Mouse (Mus musculus) heart, embryonic 16.5 days (tissue): ENCODE results near the gene Ccdc57. TPM values are rescaled to one million over a fixed set of nuclear protein-coding genes. Genes with fewer than 3 reads are reported as not detected.

Source experiments
- ATAC-seq: fragments of 200-750 bp; cut with Nextera tagmentation; replicated peaks from 2 replicates; pipeline ENCODE4 v1.8.0; 2017; ENCODE audit warnings: moderate number of reproducible peaks; ENCODE audit not compliant: insufficient read depth, low FRiP score; ENCODE audit errors: extremely low read depth
- H3K27ac ChIP-seq: fragments of 300-500 bp; sonication (generic); 2 replicates; pipeline ENCODE4 v1.5.1; 2014; ENCODE audit warnings: mild to moderate bottlenecking, low read length, control low read depth, moderate library complexity
- H3K27me3 ChIP-seq: fragments of 300-500 bp; sonication (generic); 2 replicates; pipeline ENCODE4 v1.6.1; 2014; ENCODE audit warnings: low read length, mixed read lengths; ENCODE audit not compliant: control insufficient read depth, insufficient read depth
- H3K36me3 ChIP-seq: fragments of 300-500 bp; sonication (generic); 2 replicates; pipeline ENCODE4 v1.6.1; 2014; ENCODE audit not compliant: control insufficient read depth, insufficient read depth
- H3K4me1 ChIP-seq: fragments of 300-500 bp; sonication (generic); 2 replicates; pipeline ENCODE4 v1.6.1; 2014; ENCODE audit warnings: low read length, mixed read lengths; ENCODE audit not compliant: control insufficient read depth, insufficient read depth
- H3K4me2 ChIP-seq: fragments of 300-500 bp; sonication (generic); 2 replicates; pipeline ENCODE4 v1.6.1; 2014; ENCODE audit warnings: low read depth, mild to moderate bottlenecking, control low read depth, low read length
- H3K4me3 ChIP-seq: fragments of 300-500 bp; sonication (generic); 2 replicates; pipeline ENCODE4 v1.5.1; 2014; ENCODE audit warnings: mild to moderate bottlenecking, control low read depth, low read length
- H3K9ac ChIP-seq: fragments of 300-500 bp; sonication (generic); 2 replicates; pipeline ENCODE4 v1.6.1; 2014; ENCODE audit warnings: low read length, control low read depth
- H3K9me3 ChIP-seq: fragments of 300-500 bp; sonication (generic); replicated peaks from 2 replicates; pipeline ENCODE4 v1.6.1; 2016; ENCODE audit warnings: low read length; ENCODE audit not compliant: control insufficient read depth
- WGBS: fragments of 180-500 bp; shearing (Covaris S2); extraction: QIAGEN DNeasy Blood & Tissue Kit; methylation state at CpG from one replicate; pipeline ENCODE4 v1.1.7; 2014; 5-methylcytosine and 5-hydroxymethylcytosine counted together
- polyA plus RNA-seq: library from polyadenylated mRNA; unstranded; fragments of >200 nt; fragmentation: Nextera tagmentation; extraction: Ambion mirVana; gene quantifications from 2 replicates; pipeline ENCODE4 v1.2.1, GENCODE M21; 2015

Ccdc57 gene
- polyA plus RNA-seq, 1 experiment from 2014 or later: 4.5 TPM

DNA sequence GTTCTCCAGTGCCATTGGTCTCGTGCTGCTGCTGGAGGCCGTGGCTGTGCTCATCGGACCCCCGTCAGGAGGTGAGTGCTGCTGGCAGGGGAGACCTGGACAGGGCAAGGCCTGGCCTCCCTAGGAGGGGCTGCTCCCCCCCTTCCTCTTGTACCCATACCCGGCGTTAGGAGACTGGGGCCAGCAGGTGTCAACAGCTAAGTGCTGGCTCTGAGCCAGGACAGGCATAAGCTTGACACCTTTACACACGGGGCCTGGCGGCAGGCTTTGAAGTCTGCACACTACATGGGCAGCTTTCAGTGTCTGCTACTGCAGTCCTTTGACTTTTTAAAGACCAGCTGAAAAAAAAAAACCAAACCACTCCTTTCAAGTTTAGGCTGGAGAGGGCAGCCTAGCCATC, 24.4 kb upstream of the Ccdc57 start:
- no peak overlapping the region; the same call in none of the 2 replicates for H3K27ac ChIP-seq
- H3K9me3 ChIP-seq: no peaks in the 10 kb centered on the region
- no peak overlapping the region for H3K9ac ChIP-seq
- no peak for ATAC-seq
- peaks cover 48% of the 10 kb centered on the region for H3K4me1 ChIP-seq
- 28% methylated on average over 8 of the region's 8 CpGs for WGBS
- H3K4me3 ChIP-seq: no peak overlapping the region
- H3K4me2 ChIP-seq: no peak overlapping the region
- no peaks in the 10 kb centered on the region for H3K27me3 ChIP-seq
- peaks cover 29% of the 10 kb centered on the region for H3K36me3 ChIP-seq

DNA sequence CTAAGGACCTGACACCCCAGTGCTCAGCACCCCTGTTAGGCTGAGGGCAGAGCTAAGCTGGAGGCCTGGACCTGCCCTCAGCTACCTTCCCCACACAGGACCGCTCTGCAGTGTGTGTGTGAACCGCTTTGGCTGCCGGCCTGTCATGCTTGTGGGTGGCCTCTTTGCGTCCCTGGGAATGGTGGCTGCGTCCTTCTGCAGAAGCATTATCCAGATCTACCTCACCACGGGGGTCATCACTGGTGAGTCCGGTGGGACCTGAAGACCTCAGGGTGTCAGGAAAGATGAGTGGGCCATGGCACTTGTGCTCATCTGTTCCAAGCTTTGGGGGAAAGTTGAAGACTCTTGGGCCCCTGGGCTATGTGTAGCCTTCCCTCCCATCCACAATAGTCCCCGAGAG, 23.0 kb upstream of the Ccdc57 start:
- H3K27me3 ChIP-seq: no peaks in the 10 kb centered on the region
- peaks cover 58% of the 10 kb centered on the region for H3K4me1 ChIP-seq
- H3K27ac ChIP-seq: no peak overlapping the region
- no peak for ATAC-seq
- no peak overlapping the region for H3K4me3 ChIP-seq
- H3K4me2 ChIP-seq: no peak overlapping the region
- H3K9me3 ChIP-seq: no peaks in the 10 kb centered on the region
- H3K9ac ChIP-seq: no peak overlapping the region
- 87% methylated on average over 8 of the region's 8 CpGs for WGBS
- peaks cover 22% of the 10 kb centered on the region for H3K36me3 ChIP-seq

DNA sequence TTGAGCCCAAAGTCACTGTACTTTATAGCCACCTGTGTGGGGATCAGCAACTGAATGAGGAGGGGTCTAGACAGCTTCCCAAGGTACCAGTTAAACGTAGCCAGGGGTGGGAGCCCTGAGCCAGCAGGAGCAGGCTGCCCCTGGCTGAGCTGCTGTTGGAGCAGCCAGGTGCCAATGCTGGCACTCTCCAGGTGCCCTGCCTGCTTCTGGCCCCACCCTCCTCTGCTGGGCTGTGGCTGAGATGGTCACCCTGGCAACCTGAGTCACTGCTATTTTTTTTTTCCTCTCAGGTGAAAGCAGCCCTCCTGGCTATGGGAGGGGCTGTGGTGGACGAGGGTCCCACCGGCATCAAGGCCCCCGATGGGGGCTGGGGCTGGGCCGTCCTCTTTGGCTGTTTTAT, 22.3 kb upstream of the Ccdc57 start:
- Histone ChIP-seq H3K36me3 (peaks cover 22% of the 10 kb centered on the region), H3K9me3 (no peaks in the 10 kb centered on the region), H3K4me2 (no peak overlapping the region), H3K27me3 (no peaks in the 10 kb centered on the region), H3K4me3 (no peak overlapping the region), H3K4me1 (peaks cover 63% of the 10 kb centered on the region), H3K9ac (no peak overlapping the region), H3K27ac (no peak overlapping the region)
- ATAC-seq: no peak
- 67% methylated on average over 5 of the region's 5 CpGs for WGBS

DNA sequence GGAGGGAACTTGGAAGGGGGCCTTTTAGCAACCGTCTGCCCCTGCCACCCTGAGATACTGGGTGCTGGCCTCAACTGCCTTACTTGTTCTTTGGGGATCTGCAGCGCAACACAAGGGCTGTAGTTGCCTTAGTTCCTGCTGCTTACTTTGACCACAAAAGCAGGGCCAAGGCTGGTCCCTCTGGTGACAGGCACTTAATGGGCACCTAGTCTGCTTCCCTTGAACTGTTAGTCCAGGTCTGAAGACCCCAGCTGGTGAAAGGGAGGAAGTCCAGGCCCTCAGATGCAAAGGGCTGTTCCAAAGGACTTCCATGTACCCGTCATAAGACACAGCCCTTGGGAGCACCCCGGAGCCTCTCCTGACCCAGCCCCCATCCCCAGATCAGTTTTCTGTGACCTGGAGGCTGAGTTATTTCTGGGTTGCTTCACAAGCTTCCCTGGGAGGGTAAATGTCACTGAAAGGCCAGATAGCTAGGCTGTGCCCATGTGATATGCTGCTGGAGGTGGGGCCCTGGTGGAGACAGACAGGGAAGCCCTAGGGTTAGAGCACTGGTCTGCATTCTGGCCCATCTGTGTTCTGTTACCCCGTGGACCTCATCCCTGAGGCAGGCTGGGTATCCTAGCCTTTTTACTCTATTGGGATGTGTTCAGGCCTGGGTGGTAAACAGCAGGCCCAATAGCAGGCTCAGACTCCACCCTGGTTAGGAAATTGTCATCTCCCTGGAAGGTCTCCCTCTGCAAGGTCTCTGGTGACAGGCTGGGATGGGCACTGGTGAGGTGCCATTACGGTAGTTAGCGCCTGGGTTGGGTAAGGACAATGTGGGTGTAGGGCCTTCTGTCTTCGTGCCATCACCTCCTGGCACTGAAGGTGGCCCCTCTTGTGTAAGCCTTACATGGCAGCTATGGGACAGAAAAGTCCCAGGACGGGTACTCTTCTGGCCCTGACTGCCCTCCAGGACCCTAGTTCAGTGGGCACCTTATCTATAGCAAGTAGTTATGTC, 19.4 kb upstream of the Ccdc57 start:
- Histone ChIP-seq H3K9me3 (no peaks in the 10 kb centered on the region), H3K27ac (peak overlapping the region; percentile 86), H3K27me3 (no peaks in the 10 kb centered on the region), H3K36me3 (peaks cover 15% of the 10 kb centered on the region), H3K4me3 (peak overlapping the region; percentile 66), H3K4me2 (peak overlapping the region; percentile 70), H3K9ac (no peak overlapping the region; the same call in none of the 2 replicates), H3K4me1 (peaks cover 38% of the 10 kb centered on the region)
- WGBS: 58% methylated on average over 9 of the region's 9 CpGs
- ATAC-seq: no peak

DNA sequence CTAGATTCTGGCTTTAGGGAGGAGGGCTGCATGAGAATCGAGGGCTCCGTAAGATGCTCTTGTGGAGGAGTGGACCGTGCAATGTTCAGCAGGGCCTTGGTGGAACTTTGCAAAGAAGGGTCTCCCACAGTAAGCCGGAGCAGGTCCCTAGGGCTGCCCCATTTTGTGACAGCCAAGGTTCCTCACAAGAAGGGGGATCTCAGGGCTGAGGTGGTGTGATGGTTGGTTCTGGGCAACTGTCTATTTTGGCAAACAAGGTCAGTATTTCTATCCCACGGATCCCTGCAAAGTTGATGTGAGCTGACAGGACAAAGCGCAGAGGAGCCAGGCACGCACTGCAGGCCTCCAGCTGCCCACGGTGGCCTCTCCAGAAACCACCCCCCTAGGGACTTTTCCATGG, 18.6 kb upstream of the Ccdc57 start:
- WGBS: 24% methylated on average over 8 of the region's 8 CpGs
- Histone ChIP-seq H3K27me3 (no peaks in the 10 kb centered on the region), H3K4me3 (peak overlapping the region; percentile 66), H3K4me2 (peak overlapping the region; percentile 70), H3K27ac (peak overlapping the region; percentile 86), H3K9me3 (no peaks in the 10 kb centered on the region), H3K9ac (peak overlapping the region; percentile 74), H3K4me1 (peaks cover 32% of the 10 kb centered on the region), H3K36me3 (peaks cover 7% of the 10 kb centered on the region)
- no peak for ATAC-seq

DNA sequence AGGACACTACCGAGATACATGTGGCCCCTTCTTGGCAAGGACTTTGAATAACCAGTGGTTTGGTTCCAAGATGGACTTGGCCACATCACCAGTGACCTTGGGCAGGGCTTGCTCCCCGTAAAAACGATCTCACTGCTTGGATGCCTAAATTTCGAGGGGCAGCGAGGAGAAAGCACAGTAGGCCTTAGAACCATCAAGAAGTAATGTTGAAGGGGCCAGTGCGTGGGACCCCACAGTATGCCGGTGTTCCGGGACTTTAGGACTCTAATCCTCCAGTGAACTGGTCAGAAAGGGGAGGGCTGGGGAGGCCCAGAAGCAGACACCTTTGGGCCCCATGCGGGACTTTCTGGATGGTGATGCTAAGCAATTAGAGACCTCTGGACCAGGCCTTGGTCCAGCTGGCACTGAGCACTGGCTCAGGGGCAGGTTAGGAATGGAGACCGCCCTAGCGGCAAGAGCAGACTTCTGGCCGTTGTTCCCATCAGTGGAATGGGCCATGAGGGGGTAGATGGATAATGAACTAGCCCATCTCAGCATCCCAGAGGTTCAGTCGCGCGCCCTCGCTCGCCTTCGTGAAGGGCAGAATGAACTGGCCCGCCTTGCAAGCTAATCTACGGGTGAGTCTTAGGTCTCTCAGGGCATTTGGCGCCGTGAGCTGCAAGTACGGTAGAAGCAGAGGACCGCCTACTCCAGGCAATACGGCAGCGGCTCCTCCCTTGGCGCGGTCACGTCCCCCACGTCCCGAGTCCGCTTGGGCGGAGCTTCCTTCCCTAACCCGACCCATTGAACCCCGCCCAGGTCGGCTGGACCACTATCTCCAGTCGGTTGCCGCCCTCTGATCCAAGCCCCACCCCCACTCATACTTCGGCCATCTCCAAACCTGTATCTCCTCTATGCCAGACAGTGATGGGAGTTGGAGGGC, 17.9 kb upstream of the Ccdc57 start:
- Histone ChIP-seq H3K4me1 (peaks cover 32% of the 10 kb centered on the region), H3K27ac (peak overlapping the region; percentile 86), H3K4me2 (peak overlapping the region; percentile 70), H3K27me3 (no peaks in the 10 kb centered on the region), H3K4me3 (peak overlapping the region; percentile 66), H3K9ac (peak overlapping the region; percentile 81), H3K9me3 (no peaks in the 10 kb centered on the region), H3K36me3 (peaks cover under 1% of the 10 kb centered on the region)
- 3% methylated on average over 39 of the region's 39 CpGs for WGBS
- peak; percentile 84 for ATAC-seq

DNA sequence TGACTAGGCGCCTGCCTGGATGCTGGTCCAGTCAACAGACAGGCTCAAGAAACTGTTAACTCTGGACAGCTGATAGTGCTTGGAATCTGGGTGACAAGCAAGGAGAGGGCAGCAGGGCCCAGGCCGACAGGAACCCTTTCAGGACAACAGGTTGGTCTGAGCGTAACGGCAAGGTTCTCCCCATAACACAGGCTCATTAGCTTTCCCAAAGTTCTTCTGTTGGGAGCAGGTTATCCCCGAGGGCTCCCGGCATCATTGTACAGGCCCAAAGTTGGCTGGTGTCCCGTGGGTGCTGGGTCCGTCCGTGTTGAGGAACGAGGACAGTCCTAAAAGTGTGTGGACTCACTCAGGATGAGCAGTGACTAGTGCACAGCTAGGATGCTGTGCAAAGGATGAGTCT, 17.2 kb upstream of the Ccdc57 start:
- 16% methylated on average over 10 of the region's 10 CpGs for WGBS
- H3K27me3 ChIP-seq: no peaks in the 10 kb centered on the region
- H3K4me1 ChIP-seq: peaks cover 32% of the 10 kb centered on the region
- H3K9me3 ChIP-seq: no peaks in the 10 kb centered on the region
- H3K9ac ChIP-seq: peak overlapping the region; percentile 81
- ATAC-seq: no peak
- peak overlapping the region; percentile 70 for H3K4me2 ChIP-seq
- peak overlapping the region; percentile 66 for H3K4me3 ChIP-seq
- H3K27ac ChIP-seq: peak overlapping the region; percentile 86
- no peaks in the 10 kb centered on the region for H3K36me3 ChIP-seq

DNA sequence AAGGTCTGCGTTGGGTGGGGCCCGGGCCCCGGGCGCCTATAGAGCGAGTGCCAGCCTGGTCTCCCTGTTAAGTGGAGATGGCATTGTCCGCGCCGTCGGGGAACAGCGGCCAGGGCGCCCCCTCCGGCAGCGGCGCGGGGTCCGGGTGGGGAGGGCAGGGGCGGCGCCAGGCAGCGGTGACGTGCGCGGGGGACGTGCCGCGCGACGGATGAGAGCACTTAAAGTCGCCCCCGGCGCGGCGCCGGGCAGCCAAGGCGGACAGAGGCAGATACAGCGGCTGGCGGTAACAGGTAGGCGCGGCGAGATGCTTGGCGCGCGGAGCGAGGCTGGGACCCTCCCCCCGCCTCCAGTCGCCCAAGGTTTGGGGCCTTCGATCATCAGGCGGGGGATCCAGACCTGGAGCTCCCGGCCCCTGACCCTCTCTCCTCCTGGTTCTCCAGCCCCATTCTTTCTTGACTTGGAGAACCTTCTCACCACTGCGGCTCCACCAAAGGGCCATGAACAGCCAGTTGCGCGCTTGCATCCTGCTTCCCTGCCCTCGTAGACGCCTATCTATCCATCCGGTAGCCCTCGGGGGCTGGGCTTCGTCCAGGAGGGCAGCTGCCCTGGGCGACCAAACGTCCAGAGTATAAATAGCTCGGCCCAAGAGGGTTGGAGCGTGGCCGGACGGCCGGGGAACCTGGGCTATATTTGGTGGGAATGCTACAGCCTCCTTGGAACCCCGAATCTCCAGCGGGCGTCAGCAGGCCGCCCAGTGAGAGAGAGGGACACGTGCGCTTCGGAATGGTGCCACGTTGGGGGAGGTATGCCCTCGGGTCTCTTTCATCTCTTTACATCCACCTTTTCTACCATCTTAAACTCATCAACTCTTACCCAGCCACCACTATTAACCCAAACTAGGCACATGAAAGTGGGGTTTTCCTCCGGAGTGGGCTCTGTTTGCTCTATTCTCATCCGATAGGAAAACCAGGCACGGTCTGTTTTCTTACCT, 16.5 kb upstream of the Ccdc57 start:
- Histone ChIP-seq H3K4me3 (peak overlapping the region; percentile 66), H3K4me2 (peak overlapping the region; percentile 70), H3K27ac (peak overlapping the region; percentile 86), H3K4me1 (peaks cover 32% of the 10 kb centered on the region), H3K27me3 (no peaks in the 10 kb centered on the region), H3K9me3 (no peaks in the 10 kb centered on the region), H3K36me3 (no peaks in the 10 kb centered on the region), H3K9ac (peak overlapping the region; percentile 81)
- 2% methylated on average over 71 of the region's 75 CpGs for WGBS
- ATAC-seq: peak; percentile 28
